Mouse (Mus musculus) heart, embryonic 12.5 days (tissue): ENCODE results near the gene Acvrl1. TPM values are rescaled to one million over a fixed set of nuclear protein-coding genes. Genes with fewer than 3 reads are reported as not detected.

Experiments used
- ATAC-seq: fragments of 200-750 bp; cut with Nextera tagmentation; 2 replicates; pipeline ENCODE4 v1.8.0; 2017; ENCODE audit warnings: moderate TSS enrichment, moderate library complexity; ENCODE audit not compliant: insufficient number of reproducible peaks, low FRiP score
- H3K27ac ChIP-seq: fragments of 300-500 bp; sonication (generic); 2 replicates; pipeline ENCODE4 v1.5.1; 2016; ENCODE audit warnings: mild to moderate bottlenecking, moderate library complexity; ENCODE audit not compliant: poor library complexity, severe bottlenecking
- H3K27me3 ChIP-seq: fragments of 300-500 bp; sonication (generic); replicated peaks from 2 replicates; pipeline ENCODE4 v1.6.1; 2016; ENCODE audit warnings: mild to moderate bottlenecking, moderate library complexity
- H3K36me3 ChIP-seq: fragments of 300-500 bp; sonication (generic); 2 replicates; pipeline ENCODE4 v1.6.1; 2016; ENCODE audit warnings: mild to moderate bottlenecking, moderate library complexity
- H3K4me1 ChIP-seq: fragments of 300-500 bp; sonication (generic); replicated peaks from 2 replicates; pipeline ENCODE4 v1.6.1; 2016; ENCODE audit warnings: mild to moderate bottlenecking
- H3K4me2 ChIP-seq: fragments of 300-500 bp; sonication (generic); 2 replicates; pipeline ENCODE4 v1.6.1; 2016; ENCODE audit warnings: mild to moderate bottlenecking, moderate library complexity
- H3K4me3 ChIP-seq: fragments of 300-500 bp; sonication (generic); 2 replicates; pipeline ENCODE4 v1.5.1; 2016; ENCODE audit warnings: mild to moderate bottlenecking
- H3K9ac ChIP-seq: fragments of 300-500 bp; sonication (generic); 2 replicates; pipeline ENCODE4 v1.6.1; 2016; ENCODE audit warnings: mild to moderate bottlenecking, moderate library complexity
- H3K9me3 ChIP-seq: fragments of 300-500 bp; sonication (generic); replicated peaks from 2 replicates; pipeline ENCODE4 v1.6.1; 2016; ENCODE audit warnings: mild to moderate bottlenecking, moderate library complexity
- WGBS: fragments of 180-500 bp; shearing (Covaris S2); methylation state at CpG from one replicate; pipeline ENCODE4 v1.1.7; 2016; 5-methylcytosine and 5-hydroxymethylcytosine counted together
- polyA plus RNA-seq: library from polyadenylated mRNA; unstranded; fragments of >200 nt; fragmentation: Nextera tagmentation; extraction: Ambion mirVana; gene quantifications from 2 replicates; pipeline ENCODE4 v1.2.1, GENCODE M21; 2016

Acvrl1 gene
- polyA plus RNA-seq, 1 experiment from 2014 or later, result 3.1 TPM

DNA sequence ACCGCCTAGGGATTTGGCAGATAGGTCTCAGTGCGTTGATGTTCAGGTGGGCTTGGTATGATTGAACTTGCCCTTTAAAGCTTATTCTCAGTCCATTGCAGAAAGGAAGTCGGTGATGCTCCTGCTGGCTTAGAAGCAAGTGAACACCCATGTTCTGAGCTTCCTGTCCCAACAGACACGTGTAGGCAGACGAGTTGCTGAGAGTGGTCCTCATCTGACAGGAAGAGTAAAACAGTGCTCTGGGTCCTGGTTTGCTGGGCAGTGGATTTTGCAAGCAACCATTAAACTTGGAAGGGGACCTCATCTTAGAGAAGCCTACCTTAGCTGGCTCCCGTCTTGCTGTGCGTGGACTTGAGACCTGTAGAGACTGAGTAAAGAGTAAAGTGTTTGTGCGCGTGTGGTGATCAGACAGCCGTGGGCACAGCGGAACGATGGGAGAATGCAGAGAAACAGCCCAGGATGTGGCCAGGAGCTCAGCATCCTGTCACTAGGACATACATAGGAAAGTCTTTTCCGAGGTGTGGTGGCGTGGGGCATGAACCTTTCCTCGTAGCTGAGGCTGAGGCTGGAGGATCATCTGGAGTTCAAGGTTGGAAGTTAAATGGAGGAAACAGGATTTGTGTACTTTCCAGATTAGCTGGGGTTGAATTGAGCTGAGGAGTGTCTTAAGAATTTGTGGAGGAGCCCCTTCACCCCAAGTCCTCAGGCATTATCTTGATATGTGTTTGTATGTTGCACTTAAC lies 52.2 kb downstream of the Acvrl1 start:
- 66% methylated on average over 15 of the region's 15 CpGs for WGBS

DNA sequence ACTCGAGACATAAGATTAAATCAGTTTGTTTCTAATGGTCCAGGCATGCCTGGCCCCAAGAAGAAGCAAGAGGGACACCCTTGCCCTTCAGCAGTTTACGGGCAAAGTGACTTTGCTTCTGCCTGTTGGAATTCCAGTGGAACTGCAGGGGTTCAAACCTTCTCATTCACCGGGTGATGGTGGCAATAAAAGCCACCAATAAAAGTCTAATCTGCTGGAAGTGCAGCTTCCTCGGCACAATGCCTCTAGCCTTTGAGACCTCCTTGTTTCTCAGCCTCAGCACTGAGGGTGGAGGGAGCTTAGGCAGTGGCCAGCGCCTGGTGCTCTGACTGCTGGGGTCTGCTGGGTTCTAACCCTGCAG lies 52.8 kb downstream of the Acvrl1 start:
- no peak for ATAC-seq
- H3K4me1 ChIP-seq, result peaks cover 66% of the 10 kb centered on the region
- no peak overlapping the region for H3K4me2 ChIP-seq
- peak overlapping the region; percentile 29 for H3K9ac ChIP-seq
- H3K27me3 ChIP-seq, result no peaks in the 10 kb centered on the region
- WGBS, result 34% methylated on average over 5 of the region's 5 CpGs
- H3K4me3 ChIP-seq, result no peak overlapping the region
- peak overlapping the region; percentile 41; the same call in 1 of the 2 replicates for H3K27ac ChIP-seq
- H3K9me3 ChIP-seq, result no peaks in the 10 kb centered on the region
- peaks cover 4% of the 10 kb centered on the region for H3K36me3 ChIP-seq

More for the DNA sequence above, 52.2 kb downstream of the Acvrl1 start:
- no peaks in the 10 kb centered on the region for H3K27me3 ChIP-seq
- H3K4me2 ChIP-seq, result no peak overlapping the region
- H3K9ac ChIP-seq, result no peak overlapping the region
- peaks cover 2% of the 10 kb centered on the region for H3K36me3 ChIP-seq
- no peak for ATAC-seq
- peaks cover 72% of the 10 kb centered on the region for H3K4me1 ChIP-seq
- H3K9me3 ChIP-seq, result no peaks in the 10 kb centered on the region
- H3K4me3 ChIP-seq, result no peak overlapping the region
- no peak overlapping the region for H3K27ac ChIP-seq

DNA sequence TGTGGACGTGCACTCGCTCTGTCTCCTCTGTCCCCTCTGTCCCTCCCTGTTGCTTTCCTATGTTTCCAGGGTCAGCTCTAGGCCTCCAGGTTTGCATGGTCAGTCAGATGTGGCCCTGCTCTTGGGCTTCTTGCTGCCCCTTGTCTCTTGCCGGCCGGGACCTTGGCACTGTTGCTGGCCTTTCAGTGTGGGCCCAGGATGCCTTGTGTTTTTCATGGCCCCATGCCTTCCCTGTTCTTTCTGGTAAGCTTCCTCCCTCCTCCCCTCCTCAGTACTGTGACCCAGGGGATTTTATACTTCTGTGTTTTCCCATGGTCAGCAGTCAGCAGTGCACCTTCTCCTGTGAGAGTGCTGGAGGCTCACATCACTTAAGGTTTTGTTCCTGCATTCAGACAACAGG lies 53.2 kb downstream of the Acvrl1 start:
- H3K36me3 ChIP-seq, result peaks cover 8% of the 10 kb centered on the region
- no peak overlapping the region for H3K4me2 ChIP-seq
- H3K4me1 ChIP-seq, result peaks cover 62% of the 10 kb centered on the region
- H3K9ac ChIP-seq, result peak overlapping the region; percentile 29
- no peaks in the 10 kb centered on the region for H3K27me3 ChIP-seq
- H3K9me3 ChIP-seq, result no peaks in the 10 kb centered on the region
- no peak for ATAC-seq
- peak overlapping the region; percentile 41; the same call in 1 of the 2 replicates for H3K27ac ChIP-seq
- H3K4me3 ChIP-seq, result no peak overlapping the region
- 42% methylated on average over 4 of the region's 4 CpGs for whole genome bisulfite sequencing

DNA sequence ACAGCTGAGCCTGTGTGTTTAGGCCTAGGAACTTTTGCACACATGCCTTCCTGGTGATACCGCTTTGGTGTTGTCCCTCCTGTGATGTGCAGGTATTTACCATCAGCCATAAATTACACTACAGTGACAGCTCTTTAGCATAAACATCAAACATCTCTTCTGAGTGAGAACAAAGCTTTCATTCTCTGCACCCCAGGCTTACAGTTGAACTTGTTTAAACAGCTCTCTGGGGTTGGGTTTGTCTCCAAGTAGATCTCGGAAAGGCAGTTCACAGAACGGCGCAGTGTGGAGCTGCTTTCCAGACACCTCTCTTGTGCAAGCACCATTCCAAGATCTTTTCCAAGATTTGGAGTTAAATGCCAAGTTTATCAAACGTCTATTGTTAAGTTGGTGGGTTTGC lies 54.4 kb downstream of the Acvrl1 start:
- Histone ChIP-seq H3K4me2 (no peak overlapping the region), H3K9ac (no peak overlapping the region), H3K27me3 (no peaks in the 10 kb centered on the region), H3K4me3 (no peak overlapping the region), H3K9me3 (no peaks in the 10 kb centered on the region), H3K36me3 (peaks cover 8% of the 10 kb centered on the region), H3K4me1 (peaks cover 50% of the 10 kb centered on the region), H3K27ac (no peak overlapping the region)
- 60% methylated on average over 5 of the region's 5 CpGs for WGBS
- ATAC-seq, result no peak

DNA sequence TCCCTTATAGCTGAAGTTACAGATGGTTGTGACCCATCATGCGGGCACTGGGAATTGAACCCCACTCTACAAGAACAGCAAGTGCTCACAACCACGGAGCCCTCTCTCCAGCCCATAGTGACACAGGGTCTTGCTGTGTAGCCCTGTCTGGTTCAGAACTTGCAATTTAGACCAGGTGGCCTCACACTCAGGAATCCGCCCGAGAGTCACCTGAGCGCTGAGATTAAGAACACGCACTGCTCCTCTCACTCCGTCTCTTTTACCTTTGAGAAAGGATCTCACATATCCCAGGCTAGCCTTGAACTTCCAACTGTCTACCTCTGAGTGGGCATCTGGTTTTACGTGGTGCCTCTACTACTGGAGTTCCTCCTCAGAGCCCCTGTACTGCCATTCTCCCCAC lies 56.0 kb downstream of the Acvrl1 start:
- H3K4me1 ChIP-seq, result peaks cover 42% of the 10 kb centered on the region
- peaks cover 8% of the 10 kb centered on the region for H3K36me3 ChIP-seq
- no peaks in the 10 kb centered on the region for H3K9me3 ChIP-seq
- no peak overlapping the region for H3K4me2 ChIP-seq
- H3K27me3 ChIP-seq, result no peaks in the 10 kb centered on the region
- no peak overlapping the region for H3K27ac ChIP-seq
- no peak; the same call in 1 of the 2 replicates for ATAC-seq
- 95% methylated on average over 8 of the region's 8 CpGs for WGBS
- H3K4me3 ChIP-seq, result no peak overlapping the region
- H3K9ac ChIP-seq, result no peak overlapping the region

DNA sequence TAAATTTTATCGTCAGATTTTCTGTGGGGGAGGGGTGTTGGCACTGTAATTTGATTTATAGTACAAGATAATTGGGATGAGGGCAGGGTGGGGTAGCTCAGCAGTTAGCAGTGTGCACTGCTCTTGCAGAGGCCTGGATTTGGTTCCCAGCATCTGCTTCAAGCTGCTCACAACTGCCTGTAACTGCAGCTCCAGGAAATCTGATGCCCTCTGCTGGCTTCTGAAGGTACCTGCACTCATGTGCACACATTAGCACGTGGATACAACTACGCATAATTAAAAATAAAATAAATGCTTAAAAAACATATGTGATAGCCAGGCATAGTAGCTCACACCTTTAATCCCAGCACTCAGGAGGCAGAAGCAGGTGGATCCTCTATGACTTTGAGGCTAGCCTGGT lies 57.2 kb downstream of the Acvrl1 start:
- ATAC-seq, result no peak
- Histone ChIP-seq H3K27me3 (no peaks in the 10 kb centered on the region), H3K27ac (no peak overlapping the region), H3K9ac (no peak overlapping the region), H3K9me3 (no peaks in the 10 kb centered on the region), H3K36me3 (peaks cover 8% of the 10 kb centered on the region), H3K4me3 (no peak overlapping the region), H3K4me2 (no peak overlapping the region), H3K4me1 (peaks cover 42% of the 10 kb centered on the region)
- 92% methylated on average over 3 of the region's 3 CpGs for WGBS

DNA sequence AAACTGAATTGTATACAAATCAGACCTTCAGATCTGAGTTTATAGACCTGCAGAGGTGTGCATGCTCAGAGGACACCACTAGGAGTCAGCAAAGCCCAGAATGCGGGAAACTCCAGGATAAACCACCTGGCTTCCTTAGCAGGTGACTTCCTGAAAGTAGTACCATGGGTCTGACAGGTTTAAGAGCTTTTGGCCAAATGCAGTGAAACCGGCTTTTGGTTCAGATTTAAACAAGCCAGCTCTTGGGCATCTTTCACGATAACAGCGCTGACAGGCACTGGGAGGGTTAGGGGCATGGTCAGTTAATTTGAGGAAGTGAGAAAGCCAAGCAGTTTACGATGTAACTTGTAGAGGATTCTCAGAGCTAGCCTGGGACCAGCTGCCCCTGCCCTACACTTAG lies 59.6 kb downstream of the Acvrl1 start:
- Histone ChIP-seq H3K27me3 (no peaks in the 10 kb centered on the region), H3K36me3 (peaks cover 8% of the 10 kb centered on the region), H3K27ac (no peak overlapping the region), H3K9ac (no peak overlapping the region), H3K9me3 (no peaks in the 10 kb centered on the region), H3K4me2 (no peak overlapping the region), H3K4me1 (peaks cover 47% of the 10 kb centered on the region), H3K4me3 (no peak overlapping the region)
- 78% methylated on average over 5 of the region's 5 CpGs for WGBS
- ATAC-seq, result no peak

DNA sequence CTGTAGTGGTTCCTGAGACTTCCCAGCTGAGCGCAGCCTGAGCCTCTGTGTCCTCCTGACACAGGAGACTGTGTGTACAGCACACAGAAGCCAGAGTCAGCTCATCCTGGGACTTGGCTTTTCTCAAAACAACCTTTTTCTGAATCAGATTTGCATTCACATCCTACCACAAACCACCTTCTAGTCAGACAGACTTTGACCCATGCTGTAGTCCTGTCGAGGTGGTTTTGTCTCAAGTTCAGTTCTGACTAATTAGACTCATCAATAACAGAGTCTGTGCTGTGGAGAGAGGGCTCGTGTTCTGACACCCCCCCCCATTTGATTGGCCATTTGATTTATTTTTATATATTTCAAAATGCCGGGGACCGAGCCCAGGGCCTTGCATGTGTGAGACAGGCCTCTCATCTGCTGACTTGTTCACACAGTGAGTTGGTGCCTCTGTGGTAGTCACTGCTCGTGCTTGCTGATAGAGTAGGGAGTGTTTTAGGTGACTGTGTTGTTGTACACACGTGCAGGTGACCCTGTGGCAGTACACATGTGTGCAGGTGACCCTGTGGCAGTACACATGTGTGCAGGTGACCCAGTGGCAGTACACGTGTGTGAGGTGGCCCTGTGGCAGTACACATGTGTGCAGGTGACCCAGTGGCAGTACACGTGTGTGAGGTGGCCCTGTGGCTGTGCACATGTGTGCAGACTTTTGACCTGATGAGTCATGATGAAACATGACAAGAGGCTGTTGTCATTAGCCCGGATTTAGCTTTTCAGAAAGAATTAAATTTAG lies 61.8 kb downstream of the Acvrl1 start:
- Histone ChIP-seq H3K9ac (no peak overlapping the region), H3K4me2 (no peak overlapping the region), H3K4me1 (peaks cover 62% of the 10 kb centered on the region), H3K27me3 (no peaks in the 10 kb centered on the region), H3K9me3 (no peaks in the 10 kb centered on the region), H3K4me3 (no peak overlapping the region), H3K27ac (0 out of 2 replicates have a peak overlapping the region, but pooled peaks have one; percentile 6), H3K36me3 (peaks cover 21% of the 10 kb centered on the region)
- no peak for ATAC-seq
- whole genome bisulfite sequencing, result 70% methylated on average over 10 of the region's 10 CpGs

DNA sequence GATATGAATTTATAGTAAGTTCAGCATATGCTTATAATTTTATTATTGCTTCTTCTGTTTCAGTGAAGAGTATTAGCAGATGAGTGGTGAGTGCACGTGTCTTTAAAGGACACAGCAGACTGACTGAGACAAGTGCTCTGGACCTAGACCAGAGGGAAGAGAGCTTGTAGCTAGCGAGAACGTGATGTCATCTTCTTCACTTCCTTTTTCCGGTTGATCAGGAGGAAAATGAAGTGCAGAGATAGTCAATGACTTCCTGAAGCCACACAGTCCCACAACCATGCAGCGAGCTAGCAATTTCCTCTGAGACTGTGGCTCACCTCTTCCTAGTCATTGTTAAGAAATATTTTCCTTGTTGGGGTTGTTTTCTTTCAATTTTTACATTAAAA lies 62.4 kb downstream of the Acvrl1 start:
- H3K9ac ChIP-seq, result no peak overlapping the region
- peak overlapping the region; percentile 83 for H3K27ac ChIP-seq
- peaks cover 65% of the 10 kb centered on the region for H3K4me1 ChIP-seq
- ATAC-seq, result 0 out of 2 replicates have a peak, but pooled peaks have one; percentile 39
- H3K4me3 ChIP-seq, result no peak overlapping the region
- H3K27me3 ChIP-seq, result no peaks in the 10 kb centered on the region
- H3K4me2 ChIP-seq, result no peak overlapping the region
- peaks cover 24% of the 10 kb centered on the region for H3K36me3 ChIP-seq
- 37% methylated on average over 5 of the region's 5 CpGs for WGBS
- H3K9me3 ChIP-seq, result no peaks in the 10 kb centered on the region

DNA sequence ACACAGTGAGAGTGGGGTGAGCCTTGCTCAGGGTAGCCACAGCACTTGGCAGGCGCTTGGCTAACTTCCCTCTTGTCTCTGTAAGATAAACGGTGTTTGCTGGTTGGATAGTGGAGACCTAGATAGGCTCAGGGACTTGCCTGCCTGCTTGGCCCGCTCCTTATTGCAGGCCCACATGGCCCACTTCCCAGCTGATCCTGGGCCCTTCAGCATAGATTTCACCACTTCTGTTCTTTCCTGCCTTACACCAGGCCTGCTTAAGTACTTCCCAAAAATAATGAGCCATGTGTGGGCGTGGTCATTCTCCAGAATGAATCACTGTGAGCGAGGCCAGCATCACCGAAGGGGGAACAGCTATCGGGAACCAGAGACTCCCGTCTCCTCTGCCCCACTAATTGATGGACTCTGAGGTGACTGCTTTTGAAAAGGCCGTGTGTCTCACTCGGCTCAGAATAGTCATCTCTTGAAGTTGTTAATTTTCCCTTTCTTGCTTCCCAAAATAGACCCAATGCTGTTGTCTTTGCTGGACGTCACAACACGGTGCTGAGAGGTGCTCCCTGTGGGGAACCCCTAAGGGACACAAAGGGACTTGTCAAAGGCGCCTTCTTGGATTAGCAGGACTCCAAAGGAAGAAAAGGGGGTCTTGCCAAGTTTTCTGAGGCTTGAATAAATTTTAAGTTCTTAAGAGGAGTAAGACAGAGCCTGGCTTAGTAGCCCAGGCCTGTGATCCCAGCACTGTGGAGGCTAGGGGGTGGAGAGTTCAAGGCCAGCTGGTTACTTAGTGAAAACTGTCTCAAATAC lies 63.3 kb downstream of the Acvrl1 start:
- Histone ChIP-seq H3K9ac (peak overlapping the region; percentile 28; the same call in 1 of the 2 replicates), H3K36me3 (peaks cover 29% of the 10 kb centered on the region), H3K4me1 (peaks cover 65% of the 10 kb centered on the region)

DNA sequence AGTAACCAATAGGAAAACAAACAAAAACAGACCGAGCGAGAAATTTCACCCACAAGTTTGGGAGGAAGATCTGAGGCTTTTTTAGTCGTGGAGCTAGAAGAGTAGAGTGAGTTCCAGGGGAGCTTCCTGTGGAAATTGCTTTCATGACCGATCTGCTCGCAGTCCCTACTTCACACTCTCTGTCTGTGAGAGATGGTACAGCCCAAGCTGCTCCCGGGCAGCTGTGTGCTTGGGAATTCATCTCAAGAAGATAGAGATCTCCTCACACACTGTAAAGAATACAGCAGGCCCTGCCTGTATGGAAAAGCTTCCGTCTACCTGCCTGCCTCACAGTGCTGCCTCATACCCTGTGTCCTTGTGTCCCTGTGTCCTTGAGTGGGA lies 63.9 kb downstream of the Acvrl1 start:
- peak overlapping the region; percentile 83 for H3K27ac ChIP-seq
- H3K4me3 ChIP-seq, result no peak overlapping the region

More for the DNA sequence above, 63.3 kb downstream of the Acvrl1 start:
- H3K4me2 ChIP-seq, result peak overlapping the region; percentile 28
- no peaks in the 10 kb centered on the region for H3K27me3 ChIP-seq
- WGBS, result 14% methylated on average over 13 of the region's 13 CpGs
- no peak overlapping the region for H3K4me3 ChIP-seq
- H3K27ac ChIP-seq, result peak overlapping the region; percentile 83
- ATAC-seq, result peak; percentile 41
- no peaks in the 10 kb centered on the region for H3K9me3 ChIP-seq

More for the DNA sequence above, 63.9 kb downstream of the Acvrl1 start:
- Histone ChIP-seq H3K4me2 (no peak overlapping the region), H3K4me1 (peaks cover 65% of the 10 kb centered on the region), H3K9ac (peak overlapping the region; percentile 28; the same call in 1 of the 2 replicates), H3K27me3 (no peaks in the 10 kb centered on the region), H3K36me3 (peaks cover 29% of the 10 kb centered on the region), H3K9me3 (no peaks in the 10 kb centered on the region)
- ATAC-seq, result no peak
- 43% methylated on average over 7 of the region's 7 CpGs for WGBS
